Mouse (Mus musculus): ENCODE results near the gene Atp5h.

DNA sequence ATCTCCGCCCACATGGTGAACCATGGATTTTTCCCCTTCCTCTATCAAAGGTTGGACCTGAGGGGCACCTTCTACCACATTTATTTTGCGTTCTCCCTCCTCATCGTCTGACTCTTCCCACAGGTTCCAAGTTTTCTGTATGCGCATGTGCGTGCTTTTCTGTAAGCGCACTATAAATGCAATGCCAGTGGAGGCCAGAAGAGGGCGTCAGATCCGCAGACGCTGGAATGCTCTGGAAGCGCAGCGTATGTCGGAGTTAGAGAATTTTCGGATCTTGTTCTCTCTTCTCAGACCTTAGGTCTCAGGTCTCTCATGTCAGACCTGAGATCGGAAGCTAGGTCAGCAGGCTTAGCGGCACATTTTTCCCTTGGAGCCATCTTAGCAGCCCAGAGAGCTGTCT lies 35.9 kb upstream of the Atp5h start:
- TF ChIP-seq ZNF384 (IDR thresholded peaks at IDR 0.05; ENCODE audit: low read depth, low read length), result no peak
- no peak for TF ChIP-seq HCFC1 (IDR thresholded peaks at IDR 0.05; ENCODE audit: borderline replicate concordance, insufficient read depth, low read length)
- TF ChIP-seq CHD2 (IDR thresholded peaks at IDR 0.05; ENCODE audit: low read depth, low read length), result no peak

All from ES-E14 (cell line).